Mouse (Mus musculus) CH12F3 (cell line): Measurements from ENCODE around the gene Ppm1n.

Experiments used
- in situ Hi-C: fragments of 300-500 bp; cut with MboI; formaldehyde crosslinking; loops from 2 replicates; pipeline ENCODE4 v1.14.3; 2020; ENCODE audit warnings: low sequenced_read_pairs

Gene Ppm1n

DNA sequence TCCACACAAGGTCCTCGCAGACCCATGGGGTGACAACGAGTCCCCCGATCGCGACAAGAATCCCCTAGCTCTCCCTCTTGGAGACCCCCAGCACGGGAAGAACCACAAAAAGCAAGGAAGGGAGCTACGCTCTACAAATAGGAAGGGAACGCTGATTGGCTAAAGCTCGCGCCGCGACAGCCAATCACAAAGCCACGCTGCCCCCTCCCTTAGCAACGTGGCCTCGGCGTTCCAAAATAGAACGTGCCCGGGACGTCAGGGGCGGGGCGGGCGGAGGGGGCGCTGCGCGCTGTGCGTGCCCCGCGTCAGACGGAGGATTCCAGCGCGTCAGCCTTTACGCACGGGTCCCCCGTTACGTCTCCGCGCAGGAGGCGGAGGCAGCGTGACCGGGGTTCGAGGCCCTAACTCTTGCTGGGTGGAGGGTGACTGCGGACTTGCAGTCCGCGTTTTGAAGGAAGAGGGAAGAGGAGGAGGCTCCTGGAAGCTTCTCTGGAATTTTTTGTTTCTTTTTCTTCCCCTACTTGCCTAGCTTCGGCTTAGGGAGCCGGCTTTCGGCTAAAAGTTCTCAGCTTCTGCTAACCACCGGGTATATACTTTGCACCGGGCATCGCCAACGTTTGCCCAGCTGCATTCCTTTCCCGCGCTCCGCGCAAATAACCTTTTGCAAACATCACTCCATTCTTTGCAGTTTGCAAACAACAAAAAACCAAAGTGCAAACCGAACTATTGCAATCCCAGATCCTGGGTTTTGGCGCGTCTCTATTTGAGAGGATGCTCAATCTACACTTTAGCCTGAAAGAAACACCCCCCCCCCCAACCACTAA lies 28.8 kb upstream of the Ppm1n start:
- in situ Hi-C loops, result loop anchor here (5.0 kb wide), 1 partner anchor 34 kb away; the partner anchor contains the start of gene Ercc1

DNA sequence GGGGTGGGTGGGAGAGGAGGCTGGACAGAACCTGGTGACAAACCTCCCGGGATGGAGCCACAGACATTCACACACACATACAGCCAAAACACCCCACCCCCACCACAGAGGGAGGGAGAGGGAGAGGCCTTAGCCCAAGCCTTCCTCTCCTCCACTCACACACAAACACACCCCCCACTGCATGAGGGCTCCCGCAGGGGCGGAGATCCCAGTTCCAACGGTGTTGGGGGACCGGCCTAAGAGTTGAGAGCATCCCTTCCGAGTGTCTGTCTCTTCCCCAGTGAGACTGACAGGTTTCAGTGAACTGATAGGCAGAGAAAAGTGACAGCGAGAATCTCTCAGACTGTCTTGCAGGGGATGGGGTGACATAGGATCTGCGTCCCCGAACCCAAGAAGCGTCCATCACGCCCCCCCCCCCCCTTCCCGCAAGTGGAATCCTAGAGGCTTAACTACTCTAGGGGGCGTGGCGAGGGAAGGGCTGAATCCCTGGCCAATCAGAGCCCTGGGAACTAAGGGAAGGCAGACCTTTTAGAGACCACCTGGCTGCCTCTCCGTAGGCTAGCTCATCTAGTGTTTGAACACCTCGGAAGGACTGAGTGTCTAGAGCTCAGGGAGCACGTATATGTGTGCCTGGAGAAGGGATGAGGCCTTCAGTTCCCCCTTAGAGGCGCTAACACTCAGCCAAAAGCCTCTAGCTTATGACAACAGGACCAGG lies 28.0 kb upstream of the Ppm1n start:
- in situ Hi-C loops, result loop anchor here (5.0 kb wide), 1 partner anchor 34 kb away; the partner anchor contains the start of gene Ercc1

DNA sequence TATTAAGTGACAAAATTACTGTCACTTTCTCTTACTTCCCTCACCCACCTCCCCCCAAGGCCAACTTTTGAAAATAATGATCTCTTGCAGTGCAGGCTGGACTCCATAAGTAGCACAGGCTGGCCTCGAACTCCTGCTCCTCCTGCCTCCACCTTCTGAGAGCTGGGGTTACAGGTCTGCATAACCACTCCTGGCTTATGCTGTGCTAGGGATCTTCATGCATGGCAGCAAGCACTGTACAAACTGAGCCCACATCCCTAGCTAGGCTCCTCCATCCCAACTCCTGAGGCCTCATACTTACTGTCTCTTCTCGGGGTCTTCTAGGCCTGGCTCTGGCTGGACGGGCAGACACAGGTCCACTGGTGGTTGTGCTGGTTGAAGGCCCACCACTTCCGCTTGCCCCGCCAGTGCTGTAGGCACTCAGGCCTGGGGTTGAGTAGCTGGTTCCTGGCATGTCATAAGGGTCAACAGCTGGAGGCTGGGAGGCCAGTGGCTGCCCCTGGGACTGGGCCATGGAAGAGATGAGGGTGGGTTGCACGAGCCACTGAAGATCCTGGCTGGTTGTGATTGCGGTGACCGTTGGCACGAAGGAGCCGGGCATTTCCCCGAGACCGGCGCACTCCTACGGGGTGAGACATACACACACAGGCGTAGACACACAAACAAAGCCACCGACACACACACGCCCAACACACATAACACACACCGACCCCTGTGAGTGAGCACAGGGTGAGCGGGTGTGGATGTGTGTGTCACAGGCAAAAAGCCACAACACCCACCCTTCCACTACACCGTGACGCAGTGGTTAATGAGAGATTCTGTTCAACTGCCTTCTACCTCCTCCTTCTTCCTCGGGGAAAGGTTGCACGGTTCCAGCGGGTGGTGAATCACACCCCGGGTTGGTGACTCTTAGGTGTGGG lies 27.2 kb upstream of the Ppm1n start:
- in situ Hi-C loops, result loop anchor here (5.0 kb wide), 1 partner anchor 35 kb away; the partner anchor contains the start of gene Ercc1

DNA sequence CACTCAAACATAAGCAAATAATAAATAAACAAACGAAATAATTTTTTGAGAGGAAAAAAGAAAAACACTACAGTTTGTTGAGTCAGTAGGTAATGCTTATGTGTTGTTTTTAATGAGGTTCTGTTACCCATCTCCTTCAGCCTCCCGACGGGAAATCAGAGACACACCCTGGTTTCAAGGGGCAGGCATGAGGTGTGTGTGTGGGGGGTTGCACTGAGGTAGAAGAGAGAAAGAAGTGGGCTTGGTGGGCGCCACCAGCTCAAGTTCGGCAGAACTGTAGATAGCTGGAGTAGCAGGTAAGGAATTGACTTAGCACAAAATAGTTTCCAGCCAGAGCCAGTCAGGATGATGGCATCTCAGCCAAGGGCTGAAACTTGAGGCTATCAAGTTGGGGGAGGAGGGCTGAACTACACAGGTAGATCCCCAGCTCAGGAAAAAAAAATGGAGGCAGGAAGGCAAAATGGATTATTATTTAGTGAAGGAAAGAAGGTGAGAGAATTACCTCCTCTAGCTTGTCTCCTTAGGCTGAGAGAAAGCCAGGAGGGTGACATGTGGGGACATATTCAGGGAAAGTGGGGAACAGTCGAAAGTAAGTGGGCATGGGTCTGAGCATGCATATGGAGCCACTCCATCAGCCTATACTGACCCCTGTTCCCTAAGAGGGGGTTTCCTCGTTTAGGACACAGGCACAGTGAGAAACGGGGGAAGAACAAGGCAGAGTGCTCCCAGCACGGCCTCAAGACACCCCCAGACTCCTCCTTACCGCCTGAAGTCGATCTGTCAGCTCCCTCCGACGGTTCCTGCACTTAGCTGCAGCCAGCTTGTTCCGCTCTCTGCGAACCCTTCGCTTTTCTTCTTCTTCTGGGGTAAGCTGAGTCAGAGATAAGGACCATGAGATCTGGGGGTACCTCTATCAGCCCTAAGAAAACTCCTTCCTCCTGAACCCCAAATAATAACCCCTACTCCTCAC lies 26.2 kb upstream of the Ppm1n start:
- in situ Hi-C loops, result loop anchor here (5.0 kb wide), 1 partner anchor 36 kb away; the partner anchor contains the start of gene Ercc1

DNA sequence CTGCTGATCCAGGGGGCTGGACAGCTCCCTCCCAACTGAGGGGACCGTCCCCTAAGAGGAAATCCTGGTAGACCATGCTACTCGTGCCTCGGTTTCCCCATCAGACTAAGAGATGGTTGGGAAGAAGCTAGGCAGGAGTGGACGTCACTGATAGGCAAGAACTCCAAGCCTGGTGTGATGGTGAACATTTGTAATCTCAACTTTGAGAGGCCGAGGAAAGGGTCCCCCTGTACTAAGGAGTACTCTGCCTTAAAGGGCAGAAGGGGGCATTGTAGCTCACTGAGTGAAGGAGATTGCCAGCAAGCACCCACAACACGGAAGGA lies 25.5 kb upstream of the Ppm1n start:
- in situ Hi-C loops, result loop anchor here (5.0 kb wide), 1 partner anchor 37 kb away; the partner anchor contains the start of gene Ercc1

DNA sequence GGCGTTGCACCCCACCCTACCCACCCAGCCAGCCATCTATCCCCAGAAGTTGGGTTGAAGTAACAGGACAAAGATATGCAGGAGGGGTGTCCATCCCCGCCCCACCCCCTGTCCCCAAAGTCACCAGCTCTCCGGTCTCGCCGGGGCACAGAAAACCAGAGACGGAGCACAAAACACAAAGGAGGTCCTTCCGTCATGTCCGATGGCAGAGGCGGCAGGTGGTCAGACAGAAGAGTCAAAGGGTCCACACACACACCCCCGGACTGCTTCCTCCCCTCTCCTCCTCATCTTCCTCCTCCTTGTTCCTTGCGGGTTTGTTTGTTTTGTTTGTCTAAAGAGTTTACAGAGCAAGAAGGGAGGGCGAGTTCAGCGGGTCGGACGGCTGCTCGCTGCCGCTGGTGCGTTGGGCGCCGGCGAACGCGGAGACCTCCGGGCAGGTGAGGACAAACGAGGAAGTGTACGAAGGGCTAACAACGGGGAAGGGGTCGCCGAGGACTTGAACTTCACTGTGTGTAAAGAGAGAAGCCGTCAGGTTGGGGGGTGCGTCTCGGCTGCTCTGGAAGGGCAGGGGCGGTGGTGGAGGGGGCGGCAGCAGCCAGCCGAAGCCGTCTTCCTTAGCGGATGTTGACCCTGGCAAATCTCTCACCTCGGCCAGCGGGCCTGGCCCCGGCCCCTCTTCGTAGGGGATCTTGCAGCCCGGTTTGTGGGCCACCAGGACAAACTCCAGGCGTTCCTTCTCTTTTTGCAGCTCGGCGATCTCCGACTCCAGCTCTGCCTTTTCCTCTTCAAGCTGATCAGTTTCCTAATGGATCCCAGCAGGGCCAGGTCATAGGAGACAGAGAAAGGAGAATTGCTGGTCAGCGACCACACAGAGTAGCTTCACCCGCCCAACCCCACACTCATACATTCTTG lies 24.9 kb upstream of the Ppm1n start:
- in situ Hi-C loops, result loop anchor here (5.0 kb wide), 1 partner anchor 38 kb away; the partner anchor contains the start of gene Ercc1

DNA sequence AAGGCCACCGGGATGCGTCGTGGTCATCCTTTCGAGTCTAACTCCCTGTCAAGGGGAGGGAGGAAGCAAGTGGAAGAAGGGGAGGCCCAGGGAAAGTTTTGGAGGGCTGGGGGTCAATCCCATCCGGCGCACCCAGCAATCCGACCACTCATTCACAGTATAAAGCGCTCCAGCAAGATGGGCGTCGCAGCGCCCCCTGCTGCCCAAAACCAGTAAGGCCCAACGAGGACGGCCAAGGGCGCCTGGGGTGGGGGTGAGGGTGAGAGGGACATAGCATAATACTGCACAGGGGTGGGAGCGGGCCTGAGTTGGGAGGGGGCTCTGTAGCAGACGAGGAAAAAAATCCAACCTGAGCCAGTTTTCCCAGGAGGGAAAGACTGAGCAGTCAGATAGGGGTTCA lies 23.9 kb upstream of the Ppm1n start:
- in situ Hi-C loops, result no loop called here

DNA sequence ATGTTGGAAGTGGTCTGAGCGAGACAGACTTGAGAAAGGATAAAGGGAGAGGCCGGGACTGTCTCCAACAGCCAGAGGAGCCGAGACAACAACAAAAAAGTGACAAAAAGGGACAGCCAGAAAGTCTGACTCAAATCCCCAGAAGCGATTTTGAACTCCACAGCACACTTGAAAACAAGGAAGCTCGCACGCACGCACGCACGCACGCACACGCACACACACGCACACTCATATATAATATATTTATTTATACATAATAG lies 23.1 kb upstream of the Ppm1n start:
- in situ Hi-C loops, result no loop called here

DNA sequence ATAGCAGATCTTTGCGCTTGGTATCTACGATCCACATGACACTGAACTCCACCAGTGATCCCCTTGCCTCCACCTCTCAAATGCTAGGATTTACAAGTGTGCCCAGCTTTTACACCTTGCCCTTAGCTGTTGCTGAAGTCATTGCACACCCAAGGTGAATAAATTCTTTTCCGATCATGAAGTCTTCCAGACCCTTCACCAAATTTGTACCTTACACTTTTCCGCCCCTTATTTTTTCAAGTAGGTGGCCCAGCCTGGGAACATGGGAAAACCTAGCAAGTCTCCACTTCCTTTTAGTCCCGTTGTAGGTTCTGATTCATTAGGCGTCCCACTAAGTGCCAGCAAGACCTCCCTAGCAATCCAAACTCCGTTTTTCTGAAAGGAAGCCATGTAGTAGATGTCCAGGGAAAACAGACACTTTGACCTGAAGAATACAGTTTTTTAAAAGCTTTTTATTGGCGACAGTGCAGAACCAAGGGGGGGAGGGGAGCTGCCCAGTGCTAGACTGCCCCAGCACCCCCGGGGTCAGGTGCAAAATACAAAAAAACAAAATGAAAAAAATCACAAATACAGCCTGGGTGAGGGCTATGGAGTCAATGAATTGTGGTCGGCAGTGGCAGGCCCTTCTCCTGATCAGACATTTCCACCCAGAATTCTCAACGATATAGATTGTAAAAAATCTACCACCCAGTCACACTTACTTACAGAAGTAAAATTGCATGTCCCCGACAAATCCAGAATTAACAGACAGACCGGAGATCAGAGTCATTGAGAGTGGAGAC lies 22.6 kb upstream of the Ppm1n start:
- in situ Hi-C loops, result no loop called here

DNA sequence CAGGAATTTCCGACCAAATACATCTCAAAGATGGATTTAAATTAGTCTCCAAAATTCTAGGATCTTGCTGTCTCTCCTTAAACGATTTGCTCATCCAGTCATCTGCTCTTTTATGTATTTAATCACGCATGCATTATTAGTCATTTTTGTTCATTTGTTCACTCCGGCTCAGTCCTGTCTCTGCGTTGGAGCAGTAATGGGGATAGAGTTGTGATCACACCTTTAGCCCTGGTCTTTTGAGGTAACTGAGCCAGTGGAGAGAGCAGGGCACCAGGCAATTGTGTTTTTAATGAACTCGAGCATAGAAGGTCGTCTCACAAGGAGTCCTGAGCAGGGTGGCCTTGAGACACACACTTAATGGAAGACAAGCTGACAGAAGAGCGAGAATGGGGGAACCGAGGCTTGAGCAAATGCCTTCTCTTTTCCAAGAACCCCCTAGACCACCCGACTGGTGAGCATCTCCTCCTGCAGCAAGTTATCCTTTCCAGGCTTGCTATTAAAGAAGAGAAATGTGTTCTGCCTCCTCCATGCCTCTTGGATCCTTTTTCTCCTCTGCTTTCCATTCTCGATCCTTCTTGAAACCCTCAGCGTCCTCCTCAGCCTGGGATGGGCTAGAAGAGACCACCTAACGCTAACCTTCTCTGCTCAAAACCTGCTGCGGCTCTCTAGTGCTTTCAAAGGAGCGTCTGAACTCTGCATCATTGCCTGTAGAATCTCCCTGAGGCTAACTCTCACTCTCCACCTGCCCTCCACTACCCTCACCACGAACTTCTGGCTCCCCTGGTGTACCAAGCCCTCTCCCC lies 21.8 kb upstream of the Ppm1n start:
- in situ Hi-C loops, result no loop called here

DNA sequence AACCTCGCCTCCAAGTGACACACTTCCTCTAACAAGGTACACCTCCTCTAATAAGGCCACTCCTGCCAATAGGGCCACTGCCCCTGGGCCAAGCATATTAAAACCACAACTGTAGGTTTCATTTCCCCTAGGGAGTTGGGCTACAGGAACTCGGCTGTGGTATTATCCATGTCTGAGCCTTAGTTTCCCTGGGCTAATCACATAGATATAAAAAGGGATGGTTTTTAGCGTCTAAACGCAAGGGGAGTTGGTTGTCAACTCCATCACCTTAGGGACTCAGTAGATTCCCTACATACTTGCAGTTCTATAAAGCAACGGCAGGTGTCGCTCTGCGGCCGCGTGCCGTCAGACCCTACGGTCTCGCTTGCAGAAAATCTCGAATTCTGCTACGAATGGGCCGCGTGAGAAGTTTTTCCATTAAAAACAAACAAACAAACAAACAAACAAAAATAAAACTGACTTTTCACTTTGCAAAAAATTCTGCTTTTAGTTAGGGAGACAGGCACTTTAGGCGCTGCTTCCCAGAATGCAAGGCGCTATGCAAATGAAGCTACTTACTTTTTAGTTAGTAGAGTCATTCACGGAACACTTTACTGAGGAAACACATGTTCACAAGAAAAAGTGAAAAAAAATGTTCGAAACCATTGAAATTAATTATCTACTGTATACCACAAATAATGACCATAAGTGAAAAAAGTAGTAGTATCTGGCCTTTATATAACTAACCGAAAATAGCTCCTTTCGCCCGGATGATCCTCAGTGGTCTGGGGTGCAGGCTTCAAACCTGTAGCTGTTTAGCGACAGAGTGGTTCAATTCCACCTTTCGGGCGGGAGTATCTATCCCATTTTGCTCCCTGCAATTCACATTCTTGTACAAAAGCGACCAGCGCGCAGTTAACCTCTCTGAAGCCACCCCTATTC lies 20.9 kb upstream of the Ppm1n start:
- in situ Hi-C loops, result no loop called here

DNA sequence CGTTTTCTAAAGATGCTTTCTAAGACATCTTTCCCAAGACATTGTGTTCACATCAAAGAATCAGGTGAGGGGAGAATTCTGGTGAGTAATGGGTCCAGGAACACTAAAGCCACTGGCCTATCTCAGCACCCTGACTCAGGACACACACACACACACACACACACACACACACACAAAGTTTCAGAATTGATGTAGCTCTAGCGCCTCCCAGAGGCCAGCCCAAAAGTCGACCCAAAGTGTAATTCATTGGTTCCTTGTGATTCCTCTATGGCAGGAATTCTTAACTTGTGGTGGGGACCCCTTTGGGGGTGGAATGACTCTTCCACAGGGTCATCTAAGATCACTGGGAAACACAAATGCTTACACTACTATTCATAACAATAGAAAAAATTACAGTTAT lies 19.3 kb upstream of the Ppm1n start:
- in situ Hi-C loops, result no loop called here

DNA sequence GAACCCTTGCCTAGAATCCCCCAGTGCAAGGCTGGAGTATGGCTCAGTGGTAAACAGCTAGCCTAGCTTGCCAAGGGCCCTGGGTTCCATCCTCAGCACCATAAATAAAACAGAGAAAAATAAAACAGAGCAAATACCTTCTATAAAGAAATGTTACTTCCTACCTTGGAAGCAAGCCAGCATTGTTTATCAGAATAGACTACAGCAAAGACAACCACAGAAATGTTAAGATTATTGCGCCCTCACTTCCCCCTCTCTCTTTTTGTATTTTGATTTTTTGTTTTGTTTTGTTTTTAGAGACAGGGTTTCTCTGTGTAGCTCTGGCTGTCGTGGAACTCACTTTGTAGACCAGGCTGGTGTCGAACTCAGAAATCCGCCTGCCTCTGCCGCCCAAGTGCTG lies 17.9 kb upstream of the Ppm1n start:
- in situ Hi-C loops, result no loop called here

DNA sequence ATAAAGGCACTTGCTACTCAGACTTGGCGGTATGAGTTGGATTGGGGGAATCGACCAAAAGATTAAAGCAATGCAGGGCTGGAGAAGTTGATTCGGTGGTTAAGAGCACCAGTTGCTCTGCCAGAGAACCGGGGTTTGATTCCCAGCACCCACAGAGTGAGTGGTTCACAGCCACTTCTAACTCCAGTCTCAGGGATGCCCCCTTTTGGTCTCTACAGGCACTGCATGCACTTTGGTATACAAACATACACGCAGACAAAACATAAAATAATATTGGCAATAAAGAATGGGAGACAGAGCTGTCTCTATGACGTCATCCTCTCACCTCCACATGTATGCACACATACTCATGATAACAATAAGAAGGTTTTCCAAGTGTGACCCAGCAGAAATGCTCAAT lies 17.2 kb upstream of the Ppm1n start:
- in situ Hi-C loops, result no loop called here

DNA sequence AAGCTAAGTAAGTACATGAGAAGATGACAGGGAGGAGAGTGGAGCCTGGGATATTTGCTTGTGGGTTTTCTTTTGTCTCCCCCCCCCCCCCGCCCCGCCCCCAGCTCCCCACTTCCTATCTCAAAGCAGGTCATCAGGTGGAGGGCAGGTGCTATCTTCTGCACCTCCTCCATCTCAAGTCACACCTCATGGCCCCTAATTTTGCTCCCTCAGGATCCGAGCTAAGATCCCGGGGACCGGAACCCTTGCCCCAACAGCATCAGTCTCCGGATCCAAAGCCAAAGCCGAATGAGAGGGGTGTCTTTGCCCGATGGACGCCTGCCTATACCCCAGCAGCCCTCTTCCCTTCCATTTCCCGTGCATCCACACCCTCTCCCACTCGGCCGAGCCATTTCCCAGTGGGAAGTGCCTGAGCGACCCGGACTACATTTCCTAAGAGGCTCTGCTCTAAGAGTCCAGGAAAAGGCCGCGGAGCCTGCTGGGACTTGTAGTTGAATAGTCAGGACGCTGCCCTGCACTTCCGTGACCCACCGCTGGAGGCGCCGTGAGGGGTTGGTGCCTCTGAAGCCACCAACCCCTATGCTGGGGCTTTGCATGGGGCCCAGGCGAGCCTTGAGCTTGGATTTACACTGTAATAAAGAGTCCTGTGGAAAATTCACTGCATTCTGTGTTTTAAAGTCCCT lies 15.8 kb upstream of the Ppm1n start:
- in situ Hi-C loops, result no loop called here
